Mouse (Mus musculus): Measurements from ENCODE around the gene Hsd3b7.
"Not testable (repeated sequence)": the region's sequence is repeated elsewhere in the genome, so short reads cannot be mapped to it uniquely, and the experiment has no call there.

Gene Hsd3b7

DNA sequence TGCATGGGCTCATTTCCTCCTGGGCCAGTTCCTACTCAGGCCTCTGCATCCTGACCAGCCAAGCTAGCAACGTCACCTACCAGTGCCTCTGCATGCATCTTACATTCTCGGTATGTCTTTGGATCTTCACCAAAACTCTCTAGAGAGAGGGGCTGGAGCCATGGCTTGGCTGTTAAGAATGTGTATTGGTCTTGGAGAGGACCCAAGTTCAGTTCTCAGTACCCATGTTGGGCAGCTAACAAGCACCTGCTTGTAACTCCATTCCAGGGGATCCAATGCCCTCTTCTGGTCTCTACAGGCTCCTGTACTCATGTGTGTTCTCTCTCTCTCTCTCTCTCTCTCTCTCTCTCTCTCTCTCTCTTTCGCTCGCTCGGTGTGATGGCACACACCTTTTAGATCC, 17.4 kb downstream of the Hsd3b7 start:
- peak in 1 of 2 experiments; percentile 22 for DNase-seq

DNA sequence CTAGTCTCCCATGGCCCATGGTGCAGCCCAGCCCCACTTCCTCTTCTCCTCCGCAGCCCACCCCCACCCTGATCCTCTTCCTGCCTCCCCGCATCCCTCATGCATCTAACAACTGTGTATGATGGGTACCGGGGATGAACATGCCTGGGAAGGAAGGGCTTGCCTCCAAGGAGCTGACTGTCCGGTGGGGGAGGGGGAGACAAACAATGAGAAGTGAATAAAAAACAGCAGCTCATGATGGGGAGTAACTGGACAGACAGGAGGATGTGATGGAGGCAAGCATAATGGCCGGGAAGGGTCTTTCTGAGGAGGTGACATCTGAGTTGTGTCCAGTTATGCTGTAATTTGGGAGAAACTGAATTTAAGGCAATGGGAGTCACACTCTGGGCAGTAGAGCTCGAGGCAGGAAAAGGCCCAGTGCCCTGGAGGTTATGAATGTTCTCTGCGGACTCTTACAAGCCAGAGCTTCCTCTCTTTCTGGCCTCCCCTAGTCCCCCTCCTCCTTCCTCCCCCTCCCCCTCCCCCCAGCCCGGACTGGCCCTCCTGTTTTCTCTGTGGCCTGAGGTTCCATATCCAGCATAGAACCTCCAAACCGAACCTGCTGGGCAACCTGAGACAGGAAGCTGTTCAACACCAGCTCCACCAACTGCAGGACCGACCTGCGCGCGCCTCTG, 20.6 kb downstream of the Hsd3b7 start:
- DNase-seq, result peak in 1 of 2 experiments; percentile 10

DNA sequence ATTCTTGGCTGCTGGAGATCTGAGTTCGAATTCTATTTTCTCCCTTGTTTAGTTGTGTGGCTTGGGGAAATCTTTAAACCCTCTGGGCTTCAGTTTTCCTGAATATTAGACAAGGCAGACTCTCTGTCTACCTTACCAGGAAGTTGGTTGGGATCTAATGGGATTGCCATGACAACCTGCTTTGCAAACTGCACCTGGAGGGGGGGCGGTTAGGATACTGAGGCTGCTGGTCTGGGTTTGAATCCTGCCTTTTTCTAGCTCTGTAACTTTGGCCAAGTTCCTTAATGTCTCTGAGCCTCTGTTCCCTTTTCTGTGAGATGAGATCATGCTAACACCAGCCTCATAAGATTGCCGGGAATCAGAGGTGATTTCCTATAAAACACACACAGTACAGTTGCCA, 22.1 kb downstream of the Hsd3b7 start:
- no peak for DNase-seq

DNA sequence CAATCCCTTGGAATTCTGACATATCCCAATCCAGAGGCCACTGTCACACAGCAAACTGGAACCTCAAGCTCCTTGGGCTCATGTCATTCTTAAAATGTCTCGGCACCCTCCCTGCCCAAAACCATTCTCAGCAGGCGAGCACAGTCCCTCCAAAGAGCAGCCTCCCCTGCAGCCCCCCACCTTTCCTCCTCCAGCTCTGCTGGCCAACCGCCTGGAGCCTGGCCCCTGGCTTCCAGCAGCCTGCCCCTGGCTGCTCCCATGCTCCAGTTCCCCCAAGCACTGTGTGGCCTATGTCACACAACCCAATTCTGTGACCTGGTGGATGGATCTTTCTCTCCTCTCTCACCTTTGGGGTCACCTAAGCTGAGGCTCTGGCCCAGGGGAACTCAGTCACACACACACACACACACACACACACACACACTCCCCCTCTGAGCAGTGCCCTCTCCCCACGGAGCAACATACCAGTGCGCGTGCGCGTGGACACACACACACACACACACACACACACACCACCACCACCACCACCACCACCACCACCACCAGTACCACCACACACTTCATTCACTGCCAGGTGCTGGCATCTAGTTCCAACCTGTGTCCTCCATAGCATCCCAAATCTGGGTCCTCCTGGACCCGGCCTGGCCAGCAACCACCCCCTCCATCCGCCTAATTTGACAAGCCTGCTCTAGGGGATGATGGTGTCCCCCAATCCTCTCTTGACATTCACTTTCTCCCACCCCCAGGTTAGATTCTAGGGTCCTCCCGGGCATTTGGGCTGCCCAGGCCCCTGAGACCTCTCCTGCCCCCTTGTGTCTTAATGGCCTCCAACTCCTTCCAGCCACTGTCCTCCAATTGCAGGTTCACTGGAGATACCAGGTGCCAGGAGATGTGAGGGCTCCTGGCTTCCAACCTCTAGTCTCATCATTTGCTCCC, 23.1 kb downstream of the Hsd3b7 start:
- DNase-seq, result peak; percentile 67 to 73

DNA sequence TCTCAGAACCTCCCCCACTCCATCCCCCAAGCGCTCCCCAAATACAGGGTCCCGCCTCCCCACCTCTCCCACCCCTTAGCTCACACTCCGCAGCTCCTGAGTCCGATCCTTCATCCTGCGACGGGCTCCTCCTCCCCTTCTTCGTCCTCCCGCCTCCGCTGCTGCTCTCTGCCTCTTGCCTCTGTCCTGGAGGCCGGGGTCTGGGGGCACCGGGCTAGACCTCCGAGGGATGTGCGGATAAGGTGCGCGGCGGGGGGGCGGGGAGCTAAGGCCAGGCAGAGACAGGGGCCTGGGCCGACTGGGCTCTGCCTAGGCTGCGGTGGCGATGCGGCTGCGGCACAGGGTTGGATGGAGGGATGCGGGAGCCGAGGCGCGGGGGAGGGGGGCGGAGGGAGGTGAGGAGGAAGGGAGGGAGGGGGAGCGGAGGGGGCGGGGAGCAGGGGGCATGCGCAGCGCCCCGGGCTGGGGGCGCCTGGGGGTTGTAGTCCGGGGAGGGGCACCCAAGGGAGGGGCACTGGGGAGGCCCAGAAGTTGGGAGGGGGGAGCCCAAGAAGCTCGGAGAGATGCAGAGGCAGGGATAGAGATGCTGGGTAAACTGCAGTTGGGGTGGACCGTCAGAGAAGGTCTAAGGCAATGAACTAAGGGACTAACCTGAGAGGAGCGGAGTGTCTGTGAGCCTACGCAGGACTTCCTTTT, 23.9 kb downstream of the Hsd3b7 start, which contains the start of the genes Stx4a and Stx1b:
Gene Stx4a, plus strand, starts transcription at position 119 of the 696 bp plus-strand sequence.
Gene Stx1b, minus strand, starts transcription at position 374 of the 696 bp plus-strand sequence.
- peak; percentile 91 to 96 for DNase-seq

DNA sequence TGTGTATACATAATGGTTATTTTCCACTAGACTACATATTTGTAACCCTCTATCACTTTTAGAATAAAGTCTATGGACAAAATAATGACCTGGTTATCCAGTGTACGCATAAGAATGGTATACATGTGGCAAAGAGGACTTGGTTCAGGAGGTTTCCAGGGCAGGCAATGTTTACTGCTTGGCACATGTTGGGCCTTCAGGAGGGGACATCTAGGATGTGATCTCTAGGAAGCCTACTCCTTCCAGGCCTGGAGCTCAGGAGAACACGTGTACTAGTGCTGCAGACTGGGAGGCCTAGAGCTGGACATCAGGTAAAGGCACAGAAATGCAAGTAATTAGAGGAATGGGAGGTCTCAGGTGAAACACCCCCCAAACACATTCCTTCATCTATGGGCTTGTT, 35.1 kb downstream of the Hsd3b7 start:
- DNase-seq, result no peak

DNA sequence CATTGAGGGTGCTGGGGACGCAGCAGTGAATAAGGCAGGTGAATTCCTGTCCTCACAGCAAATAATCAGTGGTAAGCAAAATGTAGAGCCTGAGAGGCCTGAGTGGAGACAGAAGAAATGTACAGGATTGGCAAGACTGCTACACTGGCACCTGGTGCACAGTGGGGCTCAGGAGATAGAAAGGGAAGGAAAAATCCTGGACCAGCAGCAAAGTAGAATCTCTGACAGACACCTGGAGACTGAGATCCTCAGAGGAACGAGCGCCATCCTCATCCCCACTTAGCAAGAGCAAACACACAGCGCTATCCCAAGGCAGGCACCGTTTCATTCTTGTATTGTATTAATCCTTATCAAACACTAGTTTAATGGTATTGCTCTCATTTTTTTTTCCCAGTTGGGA, 37.1 kb downstream of the Hsd3b7 start:
- DNase-seq, result peak; percentile 42 to 62

DNA sequence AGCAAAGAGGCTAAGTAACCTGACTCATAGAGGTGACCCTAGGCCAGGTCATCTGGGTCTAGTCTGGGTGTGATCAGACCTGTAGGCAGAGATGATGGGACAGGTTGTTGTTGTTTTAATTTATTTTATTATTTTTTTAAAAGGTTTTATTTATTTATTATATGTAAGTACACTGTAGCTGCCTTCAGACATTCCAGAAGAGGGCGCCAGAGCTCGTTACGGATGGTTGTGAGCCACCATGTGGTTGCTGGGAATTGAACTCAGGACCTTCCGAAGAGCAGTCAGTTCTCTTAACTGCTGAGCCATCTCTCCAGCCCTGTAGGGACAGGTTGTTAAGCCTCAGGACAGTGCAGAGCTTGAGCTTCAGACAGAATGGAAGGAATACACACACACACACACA, 37.5 kb downstream of the Hsd3b7 start:
- peak in 1 of 2 experiments; percentile 44 for DNase-seq

DNA sequence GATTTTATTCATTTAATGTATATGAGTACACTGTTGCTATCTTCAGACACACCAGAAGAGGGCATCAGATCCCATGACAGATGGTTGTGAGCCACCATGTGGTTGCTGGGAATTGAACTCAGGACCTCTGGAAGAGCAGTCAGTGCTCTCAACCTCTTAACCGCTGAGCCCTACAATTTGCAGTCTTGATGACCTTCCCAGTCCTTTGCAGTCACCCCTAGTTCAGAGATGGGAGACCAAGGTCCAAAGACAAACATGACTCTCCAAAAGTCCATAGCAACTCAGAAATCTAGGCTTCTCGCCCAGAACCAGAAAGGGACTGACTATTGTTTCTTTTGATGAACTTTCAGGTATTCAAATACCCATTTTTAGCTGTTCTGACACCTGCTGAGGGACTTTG, 39.6 kb downstream of the Hsd3b7 start:
- not testable (repeated sequence) for DNase-seq

DNA sequence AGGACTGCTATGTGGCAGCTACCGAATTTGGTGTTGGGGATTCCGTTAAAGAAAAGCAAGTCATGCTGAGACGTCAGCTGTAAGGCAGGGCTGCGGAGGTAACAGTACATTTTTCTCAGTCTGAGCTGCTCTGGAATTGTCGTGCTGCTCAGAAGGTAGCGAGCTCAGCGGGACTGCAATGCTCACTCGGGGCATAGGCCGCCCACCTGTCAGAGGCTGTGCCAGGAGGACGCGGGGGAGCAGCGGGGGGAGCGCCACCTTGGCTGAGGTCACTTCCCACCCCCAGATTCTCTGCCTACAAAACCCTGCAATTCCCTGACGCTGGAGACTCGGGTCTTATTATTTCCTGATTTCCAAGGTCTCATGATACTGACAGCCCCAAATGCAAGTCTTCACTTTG, 40.5 kb downstream of the Hsd3b7 start:
- DNase-seq, result peak; percentile 82 to 84

DNA sequence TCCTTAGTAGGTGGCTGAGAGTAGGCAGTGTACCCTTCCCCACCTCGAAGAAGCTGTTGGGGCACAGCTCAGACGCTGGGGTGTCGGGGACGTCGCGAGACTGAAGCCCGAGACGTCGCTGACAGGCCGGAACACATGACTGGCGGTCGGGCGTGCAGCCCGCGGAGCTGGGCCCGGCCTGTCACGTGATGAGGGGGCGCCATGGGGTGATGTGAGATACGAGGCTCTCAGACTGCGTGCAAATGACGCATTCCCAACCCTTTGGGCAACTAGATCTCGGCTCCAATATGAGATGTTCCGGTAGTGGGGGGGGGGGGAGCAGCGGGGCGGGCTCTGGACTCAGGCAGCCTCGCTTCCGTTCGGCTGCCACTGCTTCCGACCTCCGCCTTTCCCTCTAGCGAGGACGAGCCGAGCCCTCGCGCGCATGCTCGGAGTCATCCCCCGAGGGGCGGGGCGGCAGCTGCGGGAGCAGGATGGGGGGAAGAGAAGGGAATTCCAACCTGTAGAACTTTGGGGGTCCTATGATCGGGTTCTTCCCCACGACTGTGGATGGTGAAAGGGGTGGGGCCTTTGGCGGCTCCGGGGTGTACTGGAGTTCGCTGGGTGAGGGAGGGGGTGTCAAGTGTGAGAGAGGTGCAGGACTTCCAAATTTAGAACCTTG, 41.1 kb downstream of the Hsd3b7 start:
- DNase-seq, result peak; percentile 97 to 98

DNA sequence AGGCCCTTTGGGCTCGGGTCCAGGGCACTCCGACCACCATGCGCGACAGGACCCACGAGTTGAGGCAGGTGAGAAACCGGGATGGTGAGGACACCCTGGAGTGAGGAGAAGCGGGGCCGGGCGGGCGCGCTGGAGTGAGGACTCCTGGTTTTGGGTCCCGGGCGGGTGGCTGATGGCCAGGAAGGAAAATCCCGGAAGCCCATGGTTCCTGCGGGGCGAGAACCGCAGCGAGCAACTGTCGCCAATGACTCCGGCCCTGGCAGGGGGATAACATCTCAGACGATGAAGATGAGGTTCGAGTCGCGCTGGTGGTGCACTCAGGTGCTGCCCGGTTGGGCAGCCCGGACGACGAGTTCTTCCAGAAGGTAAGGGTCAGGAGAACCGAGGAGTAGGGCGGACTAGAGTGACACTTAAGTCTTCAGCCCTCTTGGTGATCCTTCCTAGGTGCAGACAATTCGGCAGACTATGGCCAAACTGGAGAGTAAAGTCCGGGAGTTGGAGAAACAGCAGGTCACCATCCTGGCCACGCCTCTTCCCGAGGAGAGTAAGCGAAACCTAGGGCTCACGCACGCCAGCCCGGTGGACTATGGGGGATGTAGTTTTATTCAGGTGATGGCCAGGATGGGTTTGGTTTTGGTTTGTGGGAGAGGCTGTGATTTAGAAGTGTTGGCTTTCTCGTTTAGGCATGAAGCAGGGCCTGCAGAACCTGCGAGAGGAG, 41.8 kb downstream of the Hsd3b7 start:
- peak; percentile 86 to 87 for DNase-seq

DNA sequence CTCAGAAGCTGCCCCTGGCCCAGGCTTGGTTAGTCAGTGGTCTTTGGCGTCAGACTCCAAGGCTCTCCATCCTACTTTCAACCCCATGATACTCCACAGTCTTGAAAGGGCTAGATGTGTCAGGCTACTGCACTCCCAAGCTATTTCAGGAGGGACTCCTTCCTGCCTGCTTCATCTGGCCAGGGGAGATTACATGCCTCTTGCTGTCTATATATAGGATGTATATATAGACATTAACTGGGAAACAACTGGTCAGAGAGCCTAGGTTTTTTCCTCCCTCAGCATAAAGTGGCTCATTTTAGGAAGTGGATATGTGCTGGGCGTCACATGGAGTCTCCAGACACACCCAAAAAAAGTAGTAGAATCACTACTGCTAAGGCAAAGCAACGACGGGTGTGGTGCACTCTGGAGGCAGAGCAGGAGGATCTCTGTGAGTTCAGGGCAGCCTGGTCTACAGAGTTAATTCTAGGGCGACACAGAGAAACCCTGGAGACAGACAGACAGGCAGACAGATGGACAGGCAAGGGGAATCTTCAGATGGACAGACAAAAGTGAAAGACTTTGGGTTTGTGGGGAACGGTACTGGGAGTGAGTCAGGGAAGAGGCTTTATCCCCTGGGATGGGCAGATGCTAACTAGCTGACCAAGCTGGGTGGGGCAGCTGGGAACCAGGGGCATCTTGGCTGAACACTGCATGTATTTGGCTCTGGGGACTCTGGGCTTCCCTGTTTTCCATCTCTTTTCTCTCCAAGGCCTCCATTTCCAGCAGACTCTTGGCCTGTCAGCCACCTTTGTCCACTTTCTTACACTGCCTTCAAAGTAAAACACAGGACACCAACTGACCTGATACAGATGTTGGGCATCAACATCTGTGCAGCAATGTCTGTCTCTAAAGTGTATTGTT, 49.8 kb downstream of the Hsd3b7 start:
- no peak for DNase-seq

DNA sequence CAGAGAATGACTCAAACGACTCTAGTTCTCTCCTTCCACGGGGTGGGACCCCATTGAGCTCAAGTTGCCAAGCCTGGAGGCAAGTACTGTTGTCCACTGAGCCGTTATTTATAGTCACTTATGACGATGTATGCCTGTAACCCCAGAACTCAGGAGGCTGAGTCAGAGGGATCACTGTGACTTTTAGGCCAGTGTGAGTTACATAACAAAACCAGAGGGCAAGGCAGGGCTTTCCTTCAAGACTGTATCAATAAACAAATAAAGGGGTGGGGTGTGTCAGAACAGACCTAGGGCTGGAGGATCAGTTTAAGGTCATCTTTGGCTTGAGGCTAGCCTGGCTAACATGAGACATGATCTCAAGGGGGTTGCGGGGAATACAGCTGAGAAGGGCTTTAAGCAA, 50.5 kb downstream of the Hsd3b7 start:
- DNase-seq, result no peak
